Mouse (Mus musculus) testis, adult 2 months (tissue): ENCODE data around the gene H2-Q2. TPM values are rescaled to one million over a fixed set of nuclear protein-coding genes. Genes with fewer than 3 reads are reported as not detected.
"Not testable (repeated sequence)": the region's sequence is repeated elsewhere in the genome, so short reads cannot be mapped to it uniquely, and the experiment has no call there.

Experiments
- H3K27ac ChIP-seq: fragments of 200-500 bp; 2 replicates; pipeline ENCODE4 v1.5.1; 2012; ENCODE audit warnings: low read depth, low read length; ENCODE audit not compliant: control insufficient read depth, insufficient read depth
- H3K27me3 ChIP-seq: fragments of 200-500 bp; 2 replicates; pipeline ENCODE4 v1.6.1; 2012; ENCODE audit warnings: mild to moderate bottlenecking, low read length, moderate library complexity; ENCODE audit not compliant: control insufficient read depth, insufficient read depth
- H3K36me3 ChIP-seq: fragments of 200-500 bp; 2 replicates; pipeline ENCODE4 v1.6.1; 2012; ENCODE audit warnings: mild to moderate bottlenecking, low read length; ENCODE audit not compliant: control insufficient read depth, insufficient read depth
- H3K4me1 ChIP-seq: fragments of 200-500 bp; 2 replicates; pipeline ENCODE4 v1.6.1; 2012; ENCODE audit warnings: low read length; ENCODE audit not compliant: control insufficient read depth, insufficient read depth
- H3K4me3 ChIP-seq: fragments of 200-500 bp; 2 replicates; pipeline ENCODE4 v1.5.1; 2012; ENCODE audit warnings: low read depth, mild to moderate bottlenecking, low read length, moderate library complexity, mixed read lengths; ENCODE audit not compliant: control insufficient read depth
- CTCF ChIP-seq: fragments of 200-500 bp; IDR thresholded peaks from 2 replicates; pipeline ENCODE4 v1.5.1; 2012; ENCODE audit warnings: low read depth, mild to moderate bottlenecking, inconsistent platforms, low read length, moderate library complexity; ENCODE audit not compliant: control insufficient read depth, insufficient read depth, insufficient replicate concordance
- POLR2A ChIP-seq: fragments of 200-500 bp; IDR thresholded peaks from 2 replicates; pipeline ENCODE4 v1.6.1; 2012; ENCODE audit warnings: low read depth, mild to moderate bottlenecking, inconsistent platforms, low read length, moderate library complexity; ENCODE audit not compliant: control insufficient read depth
- polyA plus RNA-seq: library from polyadenylated mRNA; depleted of rRNA; stranded (reverse); fragments of >200 nt; gene quantifications from 2 replicates; pipeline ENCODE4 v1.2.3, GENCODE M21; 2012; rRNA removed

Gene H2-Q2
- 0.53 and 0.90 TPM in 2 replicates for polyA plus RNA-seq

- Histone ChIP-seq H3K4me1 (peaks cover 3% of the 10 kb centered on the region), H3K36me3 (no peaks in the 10 kb centered on the region), H3K4me3 (peak within 1 kb of the TSS; percentile 20), H3K27ac (no peak within 1 kb of the TSS), H3K27me3 (no peaks in the 10 kb centered on the region; the same call in 1 of the 2 replicates)
- TF ChIP-seq POLR2A (no peak), CTCF (no peak)
Observed at GRCm38 (mm10) chr17:35342071-35342671, at the start of gene H2-Q2. H2-Q2 (plus strand) TSS chr17:35342242.

DNA sequence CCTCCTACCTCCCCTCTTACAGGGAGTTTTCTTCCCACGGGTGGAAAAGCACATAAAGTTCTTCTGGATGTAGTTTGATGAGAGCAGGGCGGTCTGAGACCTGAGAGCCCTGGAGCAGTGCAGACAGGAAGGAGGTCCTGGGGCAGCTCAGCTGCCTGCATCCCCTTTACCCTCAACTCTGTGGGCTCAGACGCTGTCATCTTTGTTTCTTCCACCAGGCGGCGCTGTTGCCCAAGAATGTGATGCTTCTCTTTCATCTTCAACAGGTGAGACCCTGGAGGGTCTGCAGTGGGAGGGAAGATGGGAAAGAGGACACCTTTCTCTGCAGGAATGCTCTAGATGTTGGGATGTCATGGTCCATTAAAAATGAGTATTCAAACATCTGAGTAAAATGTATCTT is 46.2 kb upstream of the H2-Q2 start:
- not testable (repeated sequence) for H3K4me1 ChIP-seq, H3K27me3 ChIP-seq, H3K4me3 ChIP-seq, H3K36me3 ChIP-seq, H3K27ac ChIP-seq
- TF ChIP-seq CTCF = peak; percentile 83; the same call in 1 of the 2 replicates

- H3K27me3 ChIP-seq, H3K4me3 ChIP-seq, H3K4me1 ChIP-seq, H3K36me3 ChIP-seq, H3K27ac ChIP-seq: not testable (repeated sequence)
Observed at GRCm38 (mm10) chr17:35300261-35300945, 41.6 kb upstream of the H2-Q2 start.

DNA sequence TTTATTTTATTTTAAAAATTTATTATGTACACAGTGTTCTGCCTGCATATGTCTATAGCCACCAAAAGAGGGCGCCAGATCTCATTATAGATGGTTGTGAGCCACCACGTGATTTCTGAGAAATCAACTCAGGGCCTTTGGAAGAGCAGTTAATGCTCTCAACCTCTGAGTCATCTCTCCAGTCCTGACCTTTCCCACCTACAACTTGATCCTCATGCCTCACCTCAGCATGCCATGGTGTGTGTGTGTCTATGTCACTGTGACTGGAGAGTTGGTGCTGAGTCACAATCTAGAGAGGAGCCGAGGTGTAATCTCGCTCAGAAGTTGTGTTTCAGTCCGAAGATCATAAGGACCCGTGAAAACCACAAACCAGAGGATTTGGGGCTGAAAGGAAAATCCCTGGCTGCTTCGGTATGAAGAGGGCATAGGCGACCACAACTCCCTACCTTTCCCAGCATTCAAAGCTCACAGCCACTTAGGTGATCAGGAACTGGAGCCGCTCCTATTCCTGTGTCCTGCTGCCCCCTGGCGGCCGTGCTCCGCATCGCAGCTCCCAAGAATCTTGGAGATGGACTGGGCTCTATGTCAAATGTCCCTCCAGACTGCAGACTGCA is 40.3 kb upstream of the H2-Q2 start:
- no peak overlapping the region for H3K27ac ChIP-seq
- no peaks in the 10 kb centered on the region for H3K27me3 ChIP-seq
- TF ChIP-seq CTCF (peak; percentile 98), POLR2A (no peak)
- no peaks in the 10 kb centered on the region; the same call in 1 of the 2 replicates for H3K4me1 ChIP-seq
- H3K36me3 ChIP-seq = no peaks in the 10 kb centered on the region
- H3K4me3 ChIP-seq = peak overlapping the region; percentile 10

DNA sequence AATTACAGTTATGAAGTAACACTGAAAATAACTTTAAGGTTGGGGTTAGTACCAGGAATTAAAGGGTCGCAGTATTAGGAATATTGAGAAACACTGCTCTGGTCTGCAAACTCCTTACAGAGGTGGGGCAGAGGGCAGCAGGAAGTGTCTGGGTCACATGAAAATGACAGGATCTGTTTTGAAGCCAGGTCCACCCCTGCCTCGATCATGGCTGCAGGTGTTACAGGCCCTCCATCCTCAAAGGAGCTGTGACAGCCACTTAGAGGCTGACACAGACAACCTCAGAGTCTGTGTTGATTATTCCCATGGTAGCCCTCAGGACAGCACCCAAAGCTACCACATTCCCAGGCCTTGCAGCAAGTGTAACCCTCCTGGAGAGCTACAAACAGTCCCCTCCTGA is 38.8 kb upstream of the H2-Q2 start:
- Histone ChIP-seq H3K4me3 (no peak overlapping the region), H3K27me3 (no peaks in the 10 kb centered on the region), H3K4me1 (no peaks in the 10 kb centered on the region; the same call in 1 of the 2 replicates), H3K36me3 (no peaks in the 10 kb centered on the region), H3K27ac (no peak overlapping the region)
- TF ChIP-seq POLR2A (no peak), CTCF (no peak)

GRCm38 (mm10) chr17:35303756-35304350 is 38.2 kb upstream of the H2-Q2 start:
- H3K4me3 ChIP-seq = no peak overlapping the region
- no peaks in the 10 kb centered on the region; the same call in 1 of the 2 replicates for H3K4me1 ChIP-seq
- H3K36me3 ChIP-seq = no peaks in the 10 kb centered on the region
- TF ChIP-seq POLR2A = no peak
- H3K27ac ChIP-seq = no peak overlapping the region
- no peaks in the 10 kb centered on the region for H3K27me3 ChIP-seq

GRCm38 (mm10) chr17:35304478-35304877 is 37.6 kb upstream of the H2-Q2 start:
- Histone ChIP-seq H3K27me3 (no peaks in the 10 kb centered on the region), H3K4me3 (no peak overlapping the region), H3K4me1 (no peaks in the 10 kb centered on the region; the same call in 1 of the 2 replicates), H3K36me3 (no peaks in the 10 kb centered on the region), H3K27ac (no peak overlapping the region)
- TF ChIP-seq CTCF (no peak), POLR2A (no peak)

DNA sequence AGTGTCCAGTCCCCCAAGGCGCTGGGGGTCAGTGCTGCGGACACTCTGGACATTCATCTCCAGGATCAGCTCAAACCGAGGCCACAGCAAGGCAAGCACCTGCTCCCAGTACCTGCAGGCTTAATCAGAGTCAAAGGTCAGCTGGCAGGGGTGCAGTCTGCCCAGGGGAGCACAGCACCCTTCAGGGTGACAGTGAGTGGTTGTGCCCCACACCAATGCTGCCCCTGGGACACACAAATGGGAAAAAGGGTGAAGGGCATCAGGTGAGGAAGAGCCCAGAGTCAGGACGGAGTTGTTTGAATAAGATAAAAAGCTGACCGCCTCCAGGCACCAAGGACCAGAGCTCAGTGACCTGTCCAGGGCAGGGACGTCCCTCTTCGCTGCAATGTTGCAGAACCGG is 37.1 kb upstream of the H2-Q2 start:
- H3K4me3 ChIP-seq, H3K4me1 ChIP-seq, H3K36me3 ChIP-seq, H3K27ac ChIP-seq, H3K27me3 ChIP-seq: not testable (repeated sequence)
